Mouse (Mus musculus): ENCODE results near the gene Spred2.

Gene Spred2

DNA sequence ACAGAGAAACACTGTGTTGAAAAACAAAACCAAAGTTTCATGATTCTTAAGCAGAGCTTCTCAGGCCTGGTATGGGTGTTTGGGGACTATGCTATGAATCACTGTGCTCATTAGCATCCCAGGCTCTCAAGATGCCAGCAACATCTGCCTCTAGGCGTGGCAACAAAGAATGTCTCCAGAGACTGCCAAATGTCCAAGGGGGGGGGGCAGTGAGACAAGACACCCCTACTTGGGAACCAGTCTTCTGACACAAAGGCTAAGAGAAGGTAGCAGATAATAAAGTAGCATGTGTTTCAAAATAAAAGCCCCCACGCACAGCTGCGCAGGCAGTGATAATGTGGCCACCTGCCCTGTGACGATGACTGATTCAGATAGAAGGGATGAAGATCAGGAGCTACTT is 119.1 kb downstream of the Spred2 start:
- in situ Hi-C loops (cut with MboI; ENCODE audit: low sequenced_read_pairs): no loop called here

DNA sequence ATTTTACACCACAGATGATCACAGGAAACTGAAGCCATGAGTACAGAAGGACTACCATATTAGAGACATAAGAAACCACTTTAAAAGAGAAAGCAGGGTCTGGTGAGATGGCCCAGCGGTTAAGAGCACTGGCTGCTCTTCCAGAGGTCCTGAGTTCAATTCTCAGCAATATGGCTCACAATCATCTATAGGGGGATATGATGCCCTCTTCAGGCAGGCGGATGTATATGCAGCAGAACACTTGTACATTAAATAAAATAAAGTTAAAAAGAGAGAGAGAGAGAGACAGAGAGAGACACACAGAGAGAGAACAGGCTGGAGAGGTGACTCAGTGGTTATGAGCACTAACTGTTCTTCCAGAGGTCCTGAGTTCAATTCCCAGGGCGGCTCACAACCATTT is 121.4 kb downstream of the Spred2 start:
- in situ Hi-C loops (cut with MboI; ENCODE audit: low sequenced_read_pairs): no loop called here

DNA sequence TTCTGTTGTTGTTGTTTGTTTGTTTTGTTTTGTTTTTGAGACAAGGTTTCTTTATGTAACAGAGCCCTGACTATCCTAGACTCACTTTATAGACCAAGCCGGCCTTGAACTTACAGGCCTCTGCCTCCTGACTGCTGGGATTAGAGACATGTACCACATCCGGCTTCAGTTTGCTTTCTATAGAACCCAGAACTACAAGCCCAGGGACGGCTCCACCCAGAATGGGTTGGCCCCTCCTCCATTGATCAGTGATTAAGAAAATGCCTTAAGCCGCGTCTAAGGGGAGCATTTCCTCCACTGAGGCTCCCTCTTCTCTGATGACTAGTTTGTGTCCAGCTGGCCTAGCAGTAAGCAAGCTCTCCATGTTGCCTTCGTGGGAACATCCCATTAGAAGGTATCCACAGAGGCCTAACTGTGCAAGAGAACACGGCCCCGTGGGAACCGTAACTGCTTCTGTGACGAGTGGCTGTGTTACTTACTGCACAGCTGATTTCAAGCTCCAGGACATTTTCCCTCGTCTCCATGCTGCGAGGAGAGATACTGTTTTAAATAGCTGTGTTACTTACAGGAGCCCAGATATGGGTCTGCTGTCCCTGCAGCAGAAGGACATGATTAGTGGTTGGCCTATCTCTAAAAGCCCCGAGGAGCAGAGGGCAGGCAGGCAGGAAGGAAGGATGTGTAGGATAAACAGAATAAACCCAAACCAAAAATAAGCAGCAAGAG is 128.8 kb downstream of the Spred2 start:
- in situ Hi-C loops (cut with MboI; ENCODE audit: low sequenced_read_pairs): no loop called here

- in situ Hi-C loops (cut with MboI; ENCODE audit: low sequenced_read_pairs): no loop called here
These were observed 129.8 kb downstream of the Spred2 start for GRCm38 (mm10) chr11:20053951-20054350.

- in situ Hi-C loops (cut with MboI; ENCODE audit: low sequenced_read_pairs): no loop called here
These were observed 130.4 kb downstream of the Spred2 start for GRCm38 (mm10) chr11:20054617-20055016.

GRCm38 (mm10) chr11:20056168-20056567 is 132.0 kb downstream of the Spred2 start:
- in situ Hi-C loops (cut with MboI; ENCODE audit: low sequenced_read_pairs): no loop called here

DNA sequence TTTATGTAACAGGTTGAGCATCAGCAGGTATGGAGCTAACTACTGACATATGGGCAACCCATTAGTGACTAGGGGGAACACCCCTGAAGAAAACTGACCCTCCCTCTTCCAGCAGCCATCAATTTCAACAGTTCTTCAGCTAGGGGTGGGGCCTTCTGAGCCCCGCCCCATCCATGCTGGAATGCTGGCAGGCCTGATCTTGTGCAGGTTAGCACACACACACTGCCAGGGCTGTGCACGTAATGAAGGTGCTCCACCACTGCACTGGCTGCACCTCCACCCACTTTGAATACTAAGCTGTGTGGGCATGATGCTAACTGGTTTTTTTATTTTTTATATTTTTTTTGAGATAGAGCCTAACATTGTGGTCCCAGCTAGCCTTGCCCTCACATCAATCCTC is 133.3 kb downstream of the Spred2 start:
- in situ Hi-C loops (cut with MboI; ENCODE audit: low sequenced_read_pairs): no loop called here

GRCm38 (mm10) chr11:20059736-20060135 is 135.6 kb downstream of the Spred2 start:
- in situ Hi-C loops (cut with MboI; ENCODE audit: low sequenced_read_pairs): loop anchor here (10.0 kb wide), 1 partner anchor 135 kb away; the partner anchor contains the start of gene Spred2

DNA sequence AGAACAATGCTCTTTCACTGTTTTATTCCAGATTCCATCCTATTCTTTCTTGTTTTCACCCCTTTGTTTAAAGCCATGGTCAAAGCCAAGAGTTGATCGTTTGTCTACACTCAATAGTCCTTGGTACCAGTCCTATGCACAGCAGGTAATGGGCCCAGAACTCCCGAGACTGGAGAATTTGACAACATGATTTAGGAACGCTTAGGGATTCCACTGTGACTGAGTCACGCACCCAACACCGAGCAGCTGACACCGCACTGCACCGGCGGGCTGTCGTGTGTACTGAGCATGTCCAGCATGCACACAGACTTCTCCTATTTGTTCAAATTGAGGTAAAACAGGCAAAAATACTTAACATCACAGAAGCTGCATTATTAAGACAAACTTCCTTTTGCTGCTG is 138.6 kb downstream of the Spred2 start:
- in situ Hi-C loops (cut with MboI; ENCODE audit: low sequenced_read_pairs): loop anchor here (10.0 kb wide), 1 partner anchor 138 kb away; the partner anchor contains the start of gene Spred2

GRCm38 (mm10) chr11:20064086-20064485 is 139.9 kb downstream of the Spred2 start:
- in situ Hi-C loops (cut with MboI; ENCODE audit: low sequenced_read_pairs): loop anchor here (10.0 kb wide), 1 partner anchor 139 kb away; the partner anchor contains the start of gene Spred2

GRCm38 (mm10) chr11:20064926-20065325 is 140.8 kb downstream of the Spred2 start:
- in situ Hi-C loops (cut with MboI; ENCODE audit: low sequenced_read_pairs): loop anchor here (10.0 kb wide), 1 partner anchor 140 kb away; the partner anchor contains the start of gene Spred2

GRCm38 (mm10) chr11:20066106-20066505 is 141.9 kb downstream of the Spred2 start:
- in situ Hi-C loops (cut with MboI; ENCODE audit: low sequenced_read_pairs): loop anchor here (10.0 kb wide), 1 partner anchor 141 kb away; the partner anchor contains the start of gene Spred2

DNA sequence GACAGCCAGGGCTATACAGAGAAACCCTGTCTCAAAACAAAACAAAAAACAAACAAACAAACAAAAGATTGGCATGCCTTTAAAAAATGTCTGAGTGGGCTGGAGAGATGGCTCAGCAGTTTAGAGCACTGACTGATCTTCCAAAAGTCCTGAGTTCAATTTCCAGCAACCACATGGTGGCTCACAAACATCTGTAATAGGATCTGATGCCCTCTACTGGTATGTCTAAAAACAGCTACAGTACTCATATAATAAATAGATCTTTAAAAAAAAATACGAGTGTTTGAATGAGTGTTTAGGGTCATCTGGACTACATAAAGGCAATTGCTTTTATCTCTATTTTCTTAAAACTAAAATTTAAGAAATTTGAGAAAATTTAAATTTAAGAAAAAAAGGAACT is 143.3 kb downstream of the Spred2 start:
- in situ Hi-C loops (cut with MboI; ENCODE audit: low sequenced_read_pairs): loop anchor here (10.0 kb wide), 1 partner anchor 143 kb away; the partner anchor contains the start of gene Spred2

DNA sequence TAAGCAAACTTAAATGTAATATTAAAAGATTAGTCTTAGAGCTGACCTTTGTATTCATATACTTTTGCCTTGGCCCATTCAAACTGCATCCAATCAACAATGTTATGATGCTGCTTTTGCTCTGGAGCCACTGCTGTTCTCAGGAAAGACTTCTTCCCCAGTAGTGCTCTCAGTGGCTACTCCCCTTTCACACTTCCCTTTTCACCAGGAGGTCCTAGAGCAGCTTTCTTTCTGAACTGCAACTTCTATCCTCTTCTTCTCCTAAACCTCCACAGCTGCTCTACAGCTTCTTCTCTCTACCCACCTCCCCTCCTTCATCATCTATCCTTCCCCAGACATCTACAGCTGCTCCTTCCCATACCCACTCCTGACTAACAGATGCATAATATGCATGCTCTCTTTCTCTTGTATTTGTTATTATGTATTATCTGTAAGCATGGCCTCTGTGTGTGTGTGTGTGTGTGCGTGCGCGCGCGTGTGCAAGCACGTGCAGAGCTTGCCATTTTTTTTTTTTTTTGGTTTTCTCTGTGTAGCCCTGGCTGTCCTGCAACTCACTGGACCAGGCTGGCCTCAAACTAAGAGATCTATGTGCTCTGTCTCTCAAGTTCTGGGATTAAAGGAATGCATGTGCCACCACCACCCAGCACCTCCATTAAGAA is 144.3 kb downstream of the Spred2 start:
- in situ Hi-C loops (cut with MboI; ENCODE audit: low sequenced_read_pairs): loop anchor here (10.0 kb wide), 1 partner anchor 144 kb away; the partner anchor contains the start of gene Spred2

GRCm38 (mm10) chr11:20072174-20072573 is 148.0 kb downstream of the Spred2 start:
- in situ Hi-C loops (cut with MboI; ENCODE audit: low sequenced_read_pairs): loop anchor here (5.0 kb wide), 1 partner anchor 250 kb away; no protein-coding TSS in a partner anchor

DNA sequence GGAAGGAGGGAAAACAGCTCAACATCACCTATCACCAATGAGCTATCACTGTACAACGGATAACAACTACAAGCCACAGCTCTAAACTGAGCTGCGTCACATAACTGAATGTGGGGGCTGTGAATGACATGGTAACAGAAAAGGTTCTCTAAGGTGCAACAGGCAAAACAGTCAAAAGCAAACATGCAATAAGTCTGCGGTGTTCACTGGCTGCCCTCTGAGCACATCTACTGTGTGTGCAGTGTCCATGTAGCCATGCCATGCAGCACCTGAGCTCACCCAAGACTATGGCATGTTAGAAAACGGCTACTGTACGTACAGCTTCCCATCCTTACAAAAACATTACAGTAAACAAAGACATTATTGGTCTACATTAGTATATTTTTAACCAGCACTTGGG is 148.7 kb downstream of the Spred2 start:
- in situ Hi-C loops (cut with MboI; ENCODE audit: low sequenced_read_pairs): loop anchor here (5.0 kb wide), 1 partner anchor 251 kb away; no protein-coding TSS in a partner anchor

Measured in CH12F3 (cell line).